19 mouse cellular contexts compared by ENCODE assay signal in the genomic region with DNA sequence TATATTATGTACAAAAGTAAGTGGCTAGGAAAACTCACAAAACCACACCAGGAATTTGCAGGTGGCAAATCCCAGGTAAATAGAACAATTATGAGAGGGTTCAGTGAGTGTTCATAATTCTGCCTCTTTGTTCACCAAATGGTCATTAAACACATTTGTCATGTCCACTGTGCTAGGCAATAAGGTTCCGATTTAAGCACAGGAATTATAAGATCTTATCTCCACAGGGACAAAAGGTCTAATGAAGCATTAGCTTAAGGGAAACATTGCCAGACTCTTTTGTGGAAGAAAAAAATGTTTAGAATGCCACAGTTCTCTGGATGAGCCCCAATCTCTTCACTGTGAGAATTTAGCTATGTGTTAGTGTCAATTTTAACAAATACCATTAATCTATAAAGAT.
"Had no signal": no experiment of that assay in that cellular context is flagged by ENCODE, and none has a peak within 500 bp of the region (broad histone marks: within the 10 kb centered on the region; RNA-seq: fewer than 3 reads in every experiment).

No protein-coding gene starts in this region.

- DNase-seq: lung, adult 2 months; lung, postnatal 14 days; lung, postnatal 36 days; right cerebral cortex, adult 18-20 months; right cerebral cortex, postnatal 25 days; right cerebral cortex, postnatal 4 days; spleen, adult 18-20 months; thymus, adult 18-20 months; thymus, postnatal 14 days; thymus, postnatal 36 days had no signal

- H3K27me3 ChIP-seq: lung, embryonic 15.5 days; midbrain, embryonic 13.5 days; midbrain, embryonic 15.5 days; neural tube, embryonic 13.5 days; neural tube, embryonic 15.5 days had no signal

- H3K4me1 ChIP-seq: lung, embryonic 15.5 days; midbrain, embryonic 13.5 days; midbrain, embryonic 15.5 days; neural tube, embryonic 13.5 days; neural tube, embryonic 15.5 days had no signal

- H3K9me3 ChIP-seq: lung, embryonic 15.5 days; midbrain, embryonic 13.5 days; midbrain, embryonic 15.5 days; neural tube, embryonic 13.5 days; neural tube, embryonic 15.5 days had no signal

- H3K27ac ChIP-seq: liver, embryonic 14.5 days; lung, embryonic 15.5 days; midbrain, embryonic 13.5 days; midbrain, embryonic 15.5 days; neural tube, embryonic 13.5 days; neural tube, embryonic 15.5 days had no signal

- H3K36me3 ChIP-seq: lung, embryonic 15.5 days; midbrain, embryonic 13.5 days; midbrain, embryonic 15.5 days; neural tube, embryonic 13.5 days; neural tube, embryonic 15.5 days had no signal

- H3K4me3 ChIP-seq: lung, embryonic 15.5 days; midbrain, embryonic 13.5 days; midbrain, embryonic 15.5 days; myocyte; neural tube, embryonic 13.5 days; neural tube, embryonic 15.5 days had no signal

- H3K9ac ChIP-seq: liver, embryonic 14.5 days; lung, embryonic 15.5 days; midbrain, embryonic 13.5 days; midbrain, embryonic 15.5 days; neural tube, embryonic 13.5 days; neural tube, embryonic 15.5 days had no signal

- ATAC-seq: lung, postnatal 0 days; midbrain, embryonic 13.5 days; midbrain, embryonic 15.5 days had no signal

- H3K4me2 ChIP-seq: lung, embryonic 15.5 days; midbrain, embryonic 11.5 days; midbrain, embryonic 13.5 days; midbrain, embryonic 15.5 days; neural tube, embryonic 13.5 days; neural tube, embryonic 15.5 days had no signal
